Mouse (Mus musculus) myocyte (in vitro differentiated cells): ENCODE measurements around the gene Arhgap6. TPM values are rescaled to one million over a fixed set of nuclear protein-coding genes. Genes with fewer than 3 reads are reported as not detected.

Experiments used
- H3K27me3 ChIP-seq: one replicate; pipeline ENCODE4 v1.6.1; 2011; ENCODE audit not compliant: control insufficient read depth, insufficient read depth, insufficient read length
- H3K36me3 ChIP-seq: one replicate; pipeline ENCODE4 v1.6.1; 2011; ENCODE audit not compliant: control insufficient read depth, insufficient read depth
- H3K4me2 ChIP-seq: one replicate; pipeline ENCODE4 v1.6.1; 2011; ENCODE audit warnings: low read depth, control low read depth
- H3K4me3 ChIP-seq: one replicate; pipeline ENCODE4 v1.5.1; 2011; ENCODE audit warnings: mild to moderate bottlenecking, control low read depth, moderate library complexity
- H3K79me2 ChIP-seq: one replicate; pipeline ENCODE4 v1.6.1; 2011; ENCODE audit not compliant: control insufficient read depth, insufficient read depth
- H3ac ChIP-seq: one replicate; pipeline ENCODE4 v1.6.1; 2011; ENCODE audit not compliant: control insufficient read depth, insufficient read length
- CEBPB ChIP-seq: IDR thresholded peaks from 2 replicates; pipeline ENCODE4 v1.6.1; 2011; ENCODE audit warnings: mild to moderate bottlenecking, moderate library complexity; ENCODE audit not compliant: poor library complexity, insufficient read depth, severe bottlenecking
- E2F4 ChIP-seq: IDR thresholded peaks from one replicate; pipeline ENCODE4 v1.6.1; 2011; ENCODE audit warnings: mild to moderate bottlenecking, control low read depth, moderate library complexity; ENCODE audit not compliant: insufficient read depth
- MAX ChIP-seq: IDR thresholded peaks from one replicate; pipeline ENCODE4 v1.6.1; 2011; ENCODE audit warnings: low read depth, mild to moderate bottlenecking, control low read depth
- MYOD1 ChIP-seq, 3 experiments: IDR thresholded peaks; one replicate each; pipeline ENCODE4 v1.6.1; 2011; ENCODE audit warnings: control low read depth in 2 of 3, low read depth in 2 of 3, mild to moderate bottlenecking in 2 of 3, moderate library complexity in 1 of 3; ENCODE audit not compliant: insufficient read length in 2 of 3, control insufficient read depth in 1 of 3
- MYOG ChIP-seq, 3 experiments: IDR thresholded peaks; one replicate each; pipeline ENCODE4 v1.6.1; 2011; ENCODE audit warnings: control low read depth in 2 of 3, low read depth in 2 of 3, mild to moderate bottlenecking in 2 of 3; ENCODE audit not compliant: insufficient read length in 2 of 3, control insufficient read depth in 1 of 3, insufficient read depth in 1 of 3
- POLR2A ChIP-seq: IDR thresholded peaks from one replicate; pipeline ENCODE4 v1.6.1; 2011; ENCODE audit warnings: low read depth, mild to moderate bottlenecking, control low read depth, moderate library complexity; ENCODE audit not compliant: insufficient read length
- POLR2AphosphoS2 ChIP-seq: IDR thresholded peaks from one replicate; pipeline ENCODE4 v1.6.1; 2011; ENCODE audit warnings: low read depth, control low read depth; ENCODE audit not compliant: insufficient read length
- REST ChIP-seq: IDR thresholded peaks from one replicate; pipeline ENCODE4 v1.6.1; 2011; ENCODE audit warnings: mild to moderate bottlenecking, control low read depth, moderate library complexity; ENCODE audit not compliant: insufficient read depth, insufficient read length
- SRF ChIP-seq: IDR thresholded peaks from one replicate; pipeline ENCODE4 v1.6.1; 2011; ENCODE audit warnings: low read depth; ENCODE audit not compliant: control insufficient read depth, insufficient read length
- TCF12 ChIP-seq: IDR thresholded peaks from one replicate; pipeline ENCODE4 v1.6.1; 2011; ENCODE audit warnings: mild to moderate bottlenecking, control low read depth; ENCODE audit not compliant: poor library complexity, insufficient read depth, severe bottlenecking
- TCF3 ChIP-seq: IDR thresholded peaks from one replicate; pipeline ENCODE4 v1.6.1; 2011; ENCODE audit warnings: low read depth, control low read depth; ENCODE audit not compliant: insufficient read length
- USF1 ChIP-seq: IDR thresholded peaks from one replicate; pipeline ENCODE4 v1.6.1; 2011; ENCODE audit warnings: low read depth, mild to moderate bottlenecking, control low read depth, moderate library complexity
- polyA plus RNA-seq: library from polyadenylated mRNA; unstranded; fragments of >200 nt; fragmentation: generic; extraction: Trizol; gene quantifications from one replicate; pipeline ENCODE4 v1.2.1, GENCODE M21; 2012; ENCODE audit warnings: missing spikeins

Arhgap6 gene
- polyA plus RNA-seq, 1 experiment = 0.40 TPM

GRCm38 (mm10) chrX:169338213-169338612 lies 543.3 kb downstream of the Arhgap6 start:
- no peaks in the 10 kb centered on the region for H3K36me3 ChIP-seq
- H3K4me3 ChIP-seq = no peak overlapping the region
- no peak overlapping the region for H3ac ChIP-seq
- no peak overlapping the region for H3K4me2 ChIP-seq
- no peaks in the 10 kb centered on the region for H3K27me3 ChIP-seq
- H3K79me2 ChIP-seq = no peaks in the 10 kb centered on the region
- TF ChIP-seq POLR2A = no peak
- no peak for TF ChIP-seq TCF3
- TF ChIP-seq USF1 = no peak
- TF ChIP-seq MAX = no peak
- no peak for TF ChIP-seq CEBPB
- TF ChIP-seq REST = no peak
- no peak for TF ChIP-seq MYOG (IDR thresholded peaks at IDR 0.05; ENCODE audit: control insufficient read depth in 1 of 3, insufficient read depth in 1 of 3, insufficient read length in 2 of 3, low read depth in 2 of 3)
- TF ChIP-seq MYOD1 (IDR thresholded peaks at IDR 0.05; ENCODE audit: control insufficient read depth in 1 of 3, insufficient read length in 2 of 3, low read depth in 2 of 3) = no peak
- TF ChIP-seq POLR2AphosphoS2 = no peak
- TF ChIP-seq E2F4 = no peak
- TF ChIP-seq SRF = no peak
- TF ChIP-seq TCF12 = no peak

Other genes starting within 250 kb of the Arhgap6 start
- 0.05 TPM for gene Frmpd4, start 217.9 kb upstream of the Arhgap6 start, polyA plus RNA-seq
- gene Msl3, start 121.2 kb upstream of the Arhgap6 start, polyA plus RNA-seq = 12.8 TPM